Mouse (Mus musculus) CD8-positive naive resting alpha-beta T cell, adult 2 months (primary cell): ENCODE results near the gene Zranb3.
A peak's percentile ranks its signal among the peaks of the same experiment; 100 is the strongest.
"Not testable (repeated sequence)": the region's sequence is repeated elsewhere in the genome, so short reads cannot be mapped to it uniquely, and the experiment has no call there.

Source experiments
- DNase-seq, 2 experiments: peaks; one replicate each; pipeline ENCODE4 v3.0.0; 2022; ENCODE audit warnings: low read depth in 2 of 2, low spot score in 2 of 2

Gene Zranb3

GRCm38 (mm10) chr1:128060655-128061344 is 42.0 kb downstream of the Zranb3 start:
- no peak for DNase-seq

GRCm38 (mm10) chr1:128058625-128059024 is 44.2 kb downstream of the Zranb3 start:
- DNase-seq, result no peak

- DNase-seq, result peak in 1 of 2 experiments; percentile 3
Observed at GRCm38 (mm10) chr1:128057269-128057668, 45.6 kb downstream of the Zranb3 start.

GRCm38 (mm10) chr1:128046920-128047319 is 55.9 kb downstream of the Zranb3 start:
- no peak for DNase-seq

- no peak for DNase-seq
Observed at GRCm38 (mm10) chr1:128046455-128046854, 56.4 kb downstream of the Zranb3 start.

GRCm38 (mm10) chr1:128044181-128044580 is 58.7 kb downstream of the Zranb3 start:
- DNase-seq, result no peak

GRCm38 (mm10) chr1:128036296-128036695 is 66.6 kb downstream of the Zranb3 start:
- DNase-seq, result no peak

- DNase-seq, result no peak
Observed at GRCm38 (mm10) chr1:128032123-128032522, 70.7 kb downstream of the Zranb3 start.

- no peak for DNase-seq
Observed at GRCm38 (mm10) chr1:128031524-128031923, 71.3 kb downstream of the Zranb3 start.

- no peak for DNase-seq
Observed at GRCm38 (mm10) chr1:128024363-128025114, 78.3 kb downstream of the Zranb3 start.

GRCm38 (mm10) chr1:128020001-128020770 is 82.7 kb downstream of the Zranb3 start:
- no peak for DNase-seq

GRCm38 (mm10) chr1:128016035-128016492 is 86.8 kb downstream of the Zranb3 start:
- DNase-seq, result no peak

GRCm38 (mm10) chr1:128013698-128014386 is 89.0 kb downstream of the Zranb3 start:
- DNase-seq, result no peak

GRCm38 (mm10) chr1:128009751-128010150 is 93.1 kb downstream of the Zranb3 start:
- no peak for DNase-seq

- DNase-seq, result not testable (repeated sequence)
Observed at GRCm38 (mm10) chr1:128006042-128006600, 96.7 kb downstream of the Zranb3 start.

GRCm38 (mm10) chr1:128004371-128004720 is 98.5 kb downstream of the Zranb3 start:
- DNase-seq, result no peak

GRCm38 (mm10) chr1:128003712-128004370 is 99.0 kb downstream of the Zranb3 start:
- no peak for DNase-seq

- DNase-seq, result no peak
Observed at GRCm38 (mm10) chr1:128002159-128002558, 100.7 kb downstream of the Zranb3 start.

- DNase-seq, result not testable (repeated sequence)
Observed at GRCm38 (mm10) chr1:128000931-128001330, 101.9 kb downstream of the Zranb3 start.

GRCm38 (mm10) chr1:127993892-127994291 is 109.0 kb downstream of the Zranb3 start:
- no peak for DNase-seq
